Mouse (Mus musculus) stomach, postnatal 0 days (tissue): ENCODE data around the gene Cfap52.

Source experiments
- CTCF ChIP-seq: IDR thresholded peaks from 2 replicates; pipeline ENCODE4 v1.5.1; 2016; ENCODE audit warnings: antibody characterized with exemption, low read depth, mild to moderate bottlenecking, moderate library complexity
- EP300 ChIP-seq: optimal IDR thresholded peaks from 2 replicates; pipeline ENCODE3; 2016; ENCODE audit warnings: antibody characterized with exemption

DNA sequence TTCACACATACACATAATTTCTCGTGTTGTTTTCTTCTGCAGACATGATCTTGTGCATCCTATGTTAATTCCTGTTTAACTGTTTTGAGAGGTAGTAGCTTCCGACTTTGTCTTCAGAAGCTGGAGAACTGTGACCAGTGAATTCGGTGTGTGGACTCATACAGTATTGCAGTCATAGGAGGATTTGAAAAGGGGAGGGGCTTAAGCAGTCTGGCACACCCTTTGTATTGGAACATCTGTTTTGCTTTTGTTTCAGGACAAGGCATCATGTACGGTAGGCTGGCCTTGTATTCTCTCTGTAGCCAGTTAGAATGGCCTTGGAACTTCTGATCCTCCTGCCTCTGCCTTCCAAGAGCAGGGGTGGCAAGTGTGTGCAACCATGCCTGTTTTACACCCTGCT lies 30.5 kb upstream of the Cfap52 start:
- TF ChIP-seq EP300 (no peak), CTCF (no peak)
